Mouse (Mus musculus): ENCODE results near the gene Lrmp.

- no peak for TF ChIP-seq GATA1 (IDR thresholded peaks at IDR 0.05; ENCODE audit: borderline replicate concordance, low read length)
- TF ChIP-seq CTCF (IDR thresholded peaks at IDR 0.05; ENCODE audit: low read depth, low read length): no peak
- no peak for TF ChIP-seq TAL1 (conservative IDR thresholded peaks at IDR 0.05; ENCODE audit: low read depth, low read length)
- TF ChIP-seq GATA2 (IDR thresholded peaks at IDR 0.05; ENCODE audit: borderline replicate concordance, low read depth, low read length): no peak
Measured at GRCm38 (mm10) chr6:145129563-145129962, 14.1 kb downstream of the Lrmp start.
